Mouse (Mus musculus) kidney, embryonic 15.5 days (tissue): ENCODE measurements around the gene Slx4. TPM values are rescaled to one million over a fixed set of nuclear protein-coding genes. Genes with fewer than 3 reads are reported as not detected.
"Not testable (repeated sequence)": the region's sequence is repeated elsewhere in the genome, so short reads cannot be mapped to it uniquely, and the experiment has no call there.

ENCODE experiments used
- ATAC-seq: fragments of 200-750 bp; cut with Nextera tagmentation; replicated peaks from 2 replicates; pipeline ENCODE4 v1.8.0; 2017; ENCODE audit warnings: moderate TSS enrichment; ENCODE audit not compliant: low FRiP score
- H3K27ac ChIP-seq: fragments of 300-500 bp; sonication (generic); 2 replicates; pipeline ENCODE4 v1.5.1; 2015; ENCODE audit warnings: mild to moderate bottlenecking, inconsistent platforms
- H3K27me3 ChIP-seq: fragments of 300-500 bp; sonication (generic); 2 replicates; pipeline ENCODE4 v1.6.1; 2015; ENCODE audit warnings: inconsistent platforms
- H3K36me3 ChIP-seq: fragments of 300-500 bp; sonication (generic); 2 replicates; pipeline ENCODE4 v1.6.1; 2015; ENCODE audit warnings: inconsistent platforms
- H3K4me1 ChIP-seq: fragments of 300-500 bp; sonication (generic); 2 replicates; pipeline ENCODE4 v1.6.1; 2015; ENCODE audit warnings: inconsistent platforms
- H3K4me2 ChIP-seq: fragments of 300-500 bp; sonication (generic); 2 replicates; pipeline ENCODE4 v1.6.1; 2015; ENCODE audit warnings: moderate library complexity, mild to moderate bottlenecking, inconsistent platforms
- H3K4me3 ChIP-seq: fragments of 300-500 bp; sonication (generic); replicated peaks from 2 replicates; pipeline ENCODE4 v1.5.1; 2015; ENCODE audit warnings: mild to moderate bottlenecking, inconsistent platforms
- H3K9ac ChIP-seq: fragments of 300-500 bp; sonication (generic); 2 replicates; pipeline ENCODE4 v1.6.1; 2015; ENCODE audit warnings: mild to moderate bottlenecking, inconsistent platforms
- H3K9me3 ChIP-seq: fragments of 300-500 bp; sonication (generic); replicated peaks from 2 replicates; pipeline ENCODE4 v1.6.1; 2016; ENCODE audit warnings: inconsistent platforms
- WGBS: fragments of 180-500 bp; shearing (Covaris S2); methylation state at CpG from one replicate; pipeline ENCODE4 v1.1.7; 2015; ENCODE audit warnings: mixed read lengths; 5-methylcytosine and 5-hydroxymethylcytosine counted together
- polyA plus RNA-seq: library from polyadenylated mRNA; unstranded; fragments of >200 nt; fragmentation: Nextera tagmentation; extraction: Ambion mirVana; gene quantifications from 2 replicates; pipeline ENCODE4 v1.2.1, GENCODE M21; 2015

Gene Slx4
- polyA plus RNA-seq, 1 experiment from 2014 or later, result 21.3 TPM

DNA sequence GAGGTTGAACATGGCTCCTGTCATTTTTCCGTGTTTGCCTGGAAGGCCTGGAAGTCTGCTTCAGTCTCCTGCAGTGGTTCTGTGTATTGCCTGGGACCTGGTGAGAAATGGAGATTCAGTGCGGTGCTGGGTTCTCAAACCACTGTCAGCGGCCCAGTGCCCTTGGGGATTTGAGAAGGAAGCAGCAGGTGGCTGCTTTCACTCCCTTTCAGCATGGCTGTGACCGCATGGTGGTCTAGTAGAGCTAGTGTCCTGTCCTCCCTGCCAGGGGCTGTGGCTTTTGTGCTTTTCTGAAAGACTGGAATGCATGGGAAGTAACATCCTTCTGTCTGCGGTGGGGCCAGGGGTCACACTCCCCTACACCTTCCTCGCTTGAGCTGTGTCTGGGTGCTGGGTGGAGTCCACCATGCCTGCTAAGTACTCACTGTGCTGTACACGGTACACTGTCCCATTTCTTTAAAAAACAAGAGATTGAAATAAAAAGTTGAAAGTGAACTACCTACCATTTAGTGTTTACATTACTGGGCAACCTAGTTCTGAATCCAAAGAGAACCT, 20.3 kb downstream of the Slx4 start:
- H3K36me3 ChIP-seq, result peaks cover 100% of the 10 kb centered on the region
- H3K4me2 ChIP-seq, result no peak overlapping the region
- H3K27me3 ChIP-seq, result no peaks in the 10 kb centered on the region
- H3K4me1 ChIP-seq, result no peaks in the 10 kb centered on the region
- WGBS, result 75% methylated on average over 7 of the region's 7 CpGs
- no peak overlapping the region for H3K9ac ChIP-seq
- H3K4me3 ChIP-seq, result no peak overlapping the region
- H3K9me3 ChIP-seq, result no peaks in the 10 kb centered on the region
- H3K27ac ChIP-seq, result no peak overlapping the region
- ATAC-seq, result no peak

DNA sequence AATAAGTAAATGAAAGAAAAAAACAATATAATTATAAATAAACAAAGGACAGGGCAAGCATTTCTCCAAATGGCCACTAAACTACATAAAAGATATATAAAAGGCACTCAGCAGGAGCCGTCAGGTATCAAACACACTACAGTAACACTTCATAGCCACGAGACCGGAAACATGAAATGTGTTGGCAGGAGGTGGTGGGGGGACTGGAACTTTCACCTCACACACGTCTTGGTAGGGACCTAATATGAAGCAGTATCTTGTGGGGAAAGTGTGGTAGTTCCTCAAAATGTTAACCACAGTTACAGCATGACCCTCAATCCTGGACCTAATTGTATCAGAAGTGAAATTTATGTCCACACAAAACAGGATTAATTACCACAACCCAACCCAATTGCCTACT, 21.4 kb downstream of the Slx4 start:
- no peaks in the 10 kb centered on the region for H3K27me3 ChIP-seq
- ATAC-seq, result no peak
- H3K4me2 ChIP-seq, result no peak overlapping the region
- peaks cover 3% of the 10 kb centered on the region for H3K4me1 ChIP-seq
- 89% methylated on average over 4 of the region's 4 CpGs for WGBS
- no peak overlapping the region for H3K4me3 ChIP-seq
- peaks cover 95% of the 10 kb centered on the region for H3K36me3 ChIP-seq
- no peak overlapping the region for H3K9ac ChIP-seq
- no peak overlapping the region for H3K27ac ChIP-seq
- no peaks in the 10 kb centered on the region for H3K9me3 ChIP-seq

DNA sequence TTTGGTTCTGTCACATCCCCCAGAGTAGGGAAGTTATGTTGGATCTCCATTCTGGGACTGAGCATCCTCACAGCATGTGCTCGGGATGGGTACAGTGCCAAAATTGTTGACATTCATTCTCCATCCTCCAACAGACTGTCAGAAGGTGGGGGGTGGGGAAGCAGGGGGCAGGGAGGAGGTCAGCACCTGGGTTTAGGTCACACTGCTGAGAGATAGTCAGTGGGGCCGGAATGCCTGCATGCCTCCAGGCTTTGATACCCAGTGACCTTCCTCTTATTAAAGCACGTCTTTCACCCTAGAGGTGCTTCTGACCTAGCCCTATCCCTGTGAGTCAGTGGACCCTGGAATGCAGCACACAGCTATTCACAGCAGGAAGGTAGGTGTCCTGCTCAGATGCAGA, 26.9 kb downstream of the Slx4 start:
- Histone ChIP-seq H3K4me2 (peak overlapping the region; percentile 38), H3K4me1 (peaks cover 16% of the 10 kb centered on the region), H3K4me3 (no peak overlapping the region), H3K9ac (no peak overlapping the region), H3K9me3 (no peaks in the 10 kb centered on the region), H3K27ac (peak overlapping the region; percentile 54), H3K27me3 (no peaks in the 10 kb centered on the region), H3K36me3 (peaks cover 41% of the 10 kb centered on the region)
- ATAC-seq, result peak; percentile 40
- 40% methylated on average over 3 of the region's 3 CpGs for WGBS

DNA sequence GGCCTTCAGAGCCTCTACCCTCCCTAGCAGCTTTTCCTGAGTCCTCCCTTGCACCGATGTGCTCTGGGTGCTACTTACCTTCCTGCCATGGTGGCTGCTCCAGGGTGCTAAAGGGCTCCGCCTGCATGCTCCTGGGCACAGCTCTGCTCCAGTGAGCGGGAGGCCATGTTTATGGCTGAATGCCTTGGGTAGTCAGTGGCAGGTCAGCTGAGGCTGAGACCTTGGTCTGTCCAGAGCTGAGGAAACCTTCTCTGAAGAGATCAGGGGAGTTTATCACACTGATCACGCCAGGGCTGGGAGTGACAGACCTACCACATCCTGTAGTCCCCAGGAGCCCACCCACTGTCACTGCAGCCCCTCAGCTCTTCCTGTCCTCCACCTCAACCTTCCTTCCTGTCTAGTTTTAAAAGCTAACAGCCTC, 27.3 kb downstream of the Slx4 start, which contains the start of gene Nlrc3:
Nlrc3 (minus strand) TSS at position 382 of the 421 bp plus-strand sequence.
- WGBS, result 31% methylated on average over 4 of the region's 4 CpGs
- peak within 1 kb of the TSS; percentile 54 for H3K27ac ChIP-seq
- H3K4me3 ChIP-seq, result peak within 1 kb of the TSS; percentile 16
- no peak within 1 kb of the TSS for H3K9ac ChIP-seq
- no peaks in the 10 kb centered on the region for H3K9me3 ChIP-seq
- H3K36me3 ChIP-seq, result peaks cover 36% of the 10 kb centered on the region
- no peaks in the 10 kb centered on the region for H3K27me3 ChIP-seq
- ATAC-seq, result peak; percentile 66
- peak within 1 kb of the TSS; percentile 38 for H3K4me2 ChIP-seq
- peaks cover 16% of the 10 kb centered on the region for H3K4me1 ChIP-seq

DNA sequence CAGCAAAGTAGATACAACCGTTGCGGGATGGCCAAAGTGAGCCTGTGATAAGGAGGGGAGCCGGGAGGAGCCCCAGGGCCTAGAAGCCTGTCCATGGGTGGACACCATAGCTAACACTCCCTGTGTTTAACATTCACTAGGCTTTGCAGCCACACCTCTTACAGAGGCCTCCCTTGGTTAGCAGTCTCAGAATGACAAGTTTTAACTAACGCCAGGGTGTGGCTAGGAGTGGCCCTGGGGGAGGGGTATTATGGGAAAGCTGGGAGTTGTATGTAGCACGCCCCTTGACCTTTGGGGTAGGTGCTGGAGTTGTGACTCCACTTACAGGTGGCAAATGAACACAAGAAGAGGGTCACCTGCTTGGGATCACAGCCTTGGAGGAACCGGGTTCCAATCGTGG, 27.9 kb downstream of the Slx4 start:
- Histone ChIP-seq H3K4me1 (peaks cover 16% of the 10 kb centered on the region), H3K4me3 (peak overlapping the region; percentile 16; the same call in 1 of the 2 replicates), H3K9ac (no peak overlapping the region), H3K27me3 (no peaks in the 10 kb centered on the region), H3K4me2 (peak overlapping the region; percentile 38), H3K36me3 (peaks cover 30% of the 10 kb centered on the region), H3K9me3 (no peaks in the 10 kb centered on the region), H3K27ac (no peak overlapping the region)
- WGBS, result 80% methylated on average over 7 of the region's 7 CpGs
- ATAC-seq, result peak; percentile 27; the same call in 1 of the 2 replicates

DNA sequence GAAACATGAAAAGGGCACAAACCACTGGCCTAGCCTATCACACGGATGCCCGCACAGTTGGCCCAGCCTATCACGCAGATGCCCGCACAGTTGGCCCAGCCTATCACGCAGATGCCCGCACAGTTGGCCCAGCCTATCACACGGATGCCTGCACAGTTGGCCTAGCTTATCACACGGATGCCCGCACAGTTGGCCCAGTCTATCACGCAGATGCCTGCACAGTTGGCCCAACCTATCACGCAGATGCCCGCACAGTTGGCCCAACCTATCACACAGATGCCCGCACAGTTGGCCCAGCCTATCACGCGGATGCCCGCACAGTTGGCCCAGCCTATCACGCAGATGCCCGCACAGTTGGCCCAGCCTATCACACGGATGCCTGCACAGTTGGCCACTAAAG, 29.1 kb downstream of the Slx4 start:
- H3K9me3 ChIP-seq, H3K27ac ChIP-seq, H3K4me2 ChIP-seq, H3K4me3 ChIP-seq, ATAC-seq, H3K9ac ChIP-seq, H3K27me3 ChIP-seq: not testable (repeated sequence)
- Histone ChIP-seq H3K36me3 (peaks cover 18% of the 10 kb centered on the region), H3K4me1 (peaks cover 16% of the 10 kb centered on the region)
- WGBS, result 91% methylated on average over 19 of the region's 19 CpGs

DNA sequence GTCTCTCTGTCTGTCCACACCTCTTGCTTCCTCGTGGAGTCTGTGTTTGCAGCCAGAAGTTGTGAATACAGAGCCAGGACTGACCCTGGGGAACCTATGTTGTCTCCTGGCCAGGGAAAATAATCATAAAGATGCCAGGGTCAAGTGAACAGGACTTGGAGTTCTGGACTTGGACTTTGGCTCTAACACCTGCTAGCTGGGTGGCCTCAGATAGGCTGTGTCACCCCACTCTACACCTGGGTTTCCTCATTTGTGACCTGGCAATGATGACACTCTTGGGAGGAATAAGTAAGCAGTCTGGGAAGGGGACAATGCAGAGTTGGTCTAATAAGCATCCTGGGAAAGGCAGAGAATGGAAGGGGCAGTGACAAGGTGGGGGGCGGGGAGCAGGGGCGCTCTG, 38.0 kb downstream of the Slx4 start:
- Histone ChIP-seq H3K27me3 (no peaks in the 10 kb centered on the region), H3K27ac (no peak overlapping the region), H3K9me3 (no peaks in the 10 kb centered on the region), H3K9ac (no peak overlapping the region), H3K4me2 (no peak overlapping the region), H3K4me1 (no peaks in the 10 kb centered on the region), H3K36me3 (no peaks in the 10 kb centered on the region), H3K4me3 (no peak overlapping the region)
- WGBS, result 82% methylated on average over 3 of the region's 3 CpGs
- no peak for ATAC-seq

DNA sequence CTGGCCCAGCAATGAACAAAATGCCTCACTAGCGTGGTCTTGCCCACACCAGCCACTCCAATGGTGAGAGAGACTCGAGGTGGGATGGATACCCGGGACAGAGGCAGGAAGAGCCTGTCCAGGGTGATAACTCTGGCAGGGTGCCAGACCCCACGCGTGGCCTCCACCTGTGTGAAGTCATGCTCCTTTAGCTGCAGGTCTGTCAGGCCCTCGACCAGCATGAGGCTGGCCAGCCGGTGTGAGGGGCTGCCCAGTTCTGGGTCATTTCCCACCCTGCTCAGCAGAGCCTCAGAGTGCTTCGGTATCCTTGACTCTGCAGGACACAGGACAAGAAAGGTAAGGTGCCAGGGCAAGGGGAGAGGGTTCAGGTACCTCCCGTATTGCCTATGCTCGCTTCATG, 38.6 kb downstream of the Slx4 start:
- Histone ChIP-seq H3K9ac (no peak overlapping the region), H3K27ac (no peak overlapping the region), H3K27me3 (no peaks in the 10 kb centered on the region), H3K4me1 (no peaks in the 10 kb centered on the region), H3K9me3 (no peaks in the 10 kb centered on the region), H3K4me3 (no peak overlapping the region), H3K36me3 (no peaks in the 10 kb centered on the region), H3K4me2 (no peak overlapping the region)
- peak; percentile 36; the same call in 1 of the 2 replicates for ATAC-seq
- 67% methylated on average over 10 of the region's 10 CpGs for WGBS

DNA sequence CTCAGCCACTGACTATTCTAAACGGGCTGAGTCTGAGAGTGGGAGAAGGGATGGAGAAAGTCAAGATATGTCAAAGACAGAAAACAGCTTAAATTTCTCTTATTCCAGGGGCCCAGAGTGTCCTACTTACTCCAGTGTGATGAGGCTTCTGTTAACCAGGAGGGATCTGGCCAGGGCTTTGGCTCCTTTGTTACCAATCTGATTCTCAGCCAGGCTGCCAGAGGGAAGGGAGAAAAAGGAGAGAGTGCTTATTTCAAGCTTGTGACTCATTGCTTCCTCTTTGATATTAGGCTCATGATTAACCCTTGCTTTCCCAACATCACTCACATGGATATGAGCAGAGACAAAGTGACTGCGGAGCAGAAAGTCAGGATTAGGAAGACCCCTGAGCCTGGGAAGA, 44.3 kb downstream of the Slx4 start:
- WGBS, result 61% methylated on average over 2 of the region's 2 CpGs
- Histone ChIP-seq H3K9me3 (no peaks in the 10 kb centered on the region), H3K4me3 (no peak overlapping the region), H3K9ac (no peak overlapping the region), H3K36me3 (no peaks in the 10 kb centered on the region), H3K4me2 (no peak overlapping the region), H3K27ac (no peak overlapping the region), H3K27me3 (no peaks in the 10 kb centered on the region), H3K4me1 (no peaks in the 10 kb centered on the region)
- no peak for ATAC-seq

DNA sequence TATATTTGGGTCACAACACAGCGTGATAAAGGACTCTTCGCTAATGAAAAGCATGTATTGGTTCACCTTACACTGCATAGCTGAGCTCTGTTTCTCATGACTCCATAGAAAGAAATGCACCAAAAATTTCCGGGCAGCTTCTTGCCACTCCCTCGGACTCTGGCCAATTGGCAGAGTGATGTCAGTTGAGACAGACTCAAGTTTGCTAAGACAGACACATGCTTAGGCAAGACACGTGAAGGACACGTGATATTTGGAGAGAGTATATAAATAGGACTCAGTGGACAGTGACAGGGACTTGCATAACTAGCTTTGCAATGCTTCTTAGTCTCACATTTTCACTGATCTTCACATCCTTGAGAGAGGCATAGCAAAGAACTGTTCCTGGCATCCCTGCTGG, 47.2 kb downstream of the Slx4 start:
- H3K27me3 ChIP-seq, result no peaks in the 10 kb centered on the region
- ATAC-seq, result no peak
- H3K27ac ChIP-seq, result no peak overlapping the region
- H3K4me1 ChIP-seq, result no peaks in the 10 kb centered on the region
- 85% methylated on average over 6 of the region's 6 CpGs for WGBS
- H3K4me2 ChIP-seq, result no peak overlapping the region
- no peaks in the 10 kb centered on the region for H3K36me3 ChIP-seq
- H3K4me3 ChIP-seq, result no peak overlapping the region
- H3K9ac ChIP-seq, result no peak overlapping the region
- no peaks in the 10 kb centered on the region for H3K9me3 ChIP-seq

DNA sequence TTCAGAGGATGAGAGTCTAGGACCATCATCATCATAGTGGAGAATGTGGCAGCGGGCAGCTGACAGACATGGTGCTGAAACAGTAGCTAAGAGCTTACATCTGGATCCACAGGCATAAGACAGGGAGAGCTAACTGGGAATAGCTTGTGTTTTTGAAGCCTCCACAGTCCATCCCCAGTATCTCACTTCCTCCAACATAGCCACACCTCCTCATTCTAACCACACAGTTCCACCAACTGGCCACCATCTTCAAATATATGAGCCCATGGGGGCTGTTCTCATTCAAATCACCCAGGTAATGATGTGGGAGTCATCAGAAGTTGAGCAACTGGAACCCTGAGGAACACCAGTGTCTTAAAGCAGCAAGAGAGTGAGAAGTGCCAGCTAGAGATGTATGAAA, 52.4 kb downstream of the Slx4 start:
- no peak overlapping the region for H3K4me2 ChIP-seq
- H3K27ac ChIP-seq, result no peak overlapping the region
- WGBS, result 82% methylated on average over 1 of the region's 1 CpGs
- H3K4me3 ChIP-seq, result no peak overlapping the region
- H3K27me3 ChIP-seq, result no peaks in the 10 kb centered on the region
- no peak overlapping the region for H3K9ac ChIP-seq
- H3K4me1 ChIP-seq, result no peaks in the 10 kb centered on the region
- ATAC-seq, result no peak
- no peaks in the 10 kb centered on the region for H3K9me3 ChIP-seq
- H3K36me3 ChIP-seq, result no peaks in the 10 kb centered on the region

DNA sequence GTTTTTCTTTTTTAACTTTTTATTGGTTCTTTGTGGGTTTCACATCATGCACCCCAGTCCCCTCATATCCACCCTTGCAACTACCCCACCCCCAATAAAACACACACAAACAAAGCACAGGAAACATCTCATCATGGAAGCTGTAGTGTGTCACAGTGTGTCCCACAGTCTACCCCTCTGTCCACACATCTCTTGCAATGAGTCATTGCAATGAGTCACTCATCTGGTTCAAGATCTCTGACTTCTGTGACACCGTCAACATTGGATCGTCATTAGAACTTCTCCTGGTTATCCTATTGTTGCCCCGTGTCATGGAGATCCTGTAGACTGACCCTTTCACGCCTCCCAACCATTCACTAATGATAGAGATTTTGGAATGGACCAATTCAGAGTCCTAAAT, 68.9 kb downstream of the Slx4 start:
- H3K9ac ChIP-seq, result no peak overlapping the region
- H3K4me3 ChIP-seq, result no peak overlapping the region
- H3K36me3 ChIP-seq, result peaks cover 88% of the 10 kb centered on the region
- 90% methylated on average over 4 of the region's 4 CpGs for WGBS
- no peak for ATAC-seq
- no peaks in the 10 kb centered on the region for H3K27me3 ChIP-seq
- no peak overlapping the region for H3K27ac ChIP-seq
- no peaks in the 10 kb centered on the region for H3K4me1 ChIP-seq
- no peak overlapping the region for H3K4me2 ChIP-seq
- H3K9me3 ChIP-seq, result no peaks in the 10 kb centered on the region

DNA sequence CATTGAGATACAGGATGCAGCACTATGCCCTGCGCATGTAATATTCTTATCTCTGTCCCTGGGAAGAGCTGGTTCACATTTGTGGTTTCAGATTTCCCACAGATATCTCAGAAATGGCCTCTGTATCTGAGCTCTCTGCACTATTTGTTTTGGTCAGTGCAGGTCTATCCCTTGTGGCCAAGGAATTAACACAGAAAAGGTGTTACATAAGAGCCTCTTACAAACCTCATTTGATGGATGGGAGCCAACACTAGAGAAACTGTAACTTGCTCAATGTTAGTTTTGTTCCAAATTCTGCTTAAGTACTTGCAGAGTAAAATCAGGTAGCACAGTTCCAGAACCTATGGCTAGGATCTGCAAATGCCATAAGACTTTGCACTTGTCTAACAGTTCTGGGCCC, 69.5 kb downstream of the Slx4 start:
- no peak overlapping the region for H3K9ac ChIP-seq
- H3K27ac ChIP-seq, result no peak overlapping the region
- H3K36me3 ChIP-seq, result peaks cover 89% of the 10 kb centered on the region
- 91% methylated on average over 1 of the region's 1 CpGs for WGBS
- no peak overlapping the region for H3K4me2 ChIP-seq
- no peaks in the 10 kb centered on the region for H3K9me3 ChIP-seq
- ATAC-seq, result no peak
- H3K4me3 ChIP-seq, result no peak overlapping the region
- no peaks in the 10 kb centered on the region for H3K4me1 ChIP-seq
- no peaks in the 10 kb centered on the region for H3K27me3 ChIP-seq
